Mouse (Mus musculus) mature B cell (primary cell): ENCODE measurements around the gene Shoc2.
"Not testable (repeated sequence)": the region's sequence is repeated elsewhere in the genome, so short reads cannot be mapped to it uniquely, and the experiment has no call there.

Experiments used
- in situ Hi-C: fragments of 300-500 bp; cut with MboI; formaldehyde crosslinking; loops from 2 replicates; pipeline ENCODE4 v1.14.3; 2019

Gene Shoc2

GRCm38 (mm10) chr19:53933050-53933449 lies 11.1 kb upstream of the Shoc2 start:
- in situ Hi-C loops, result no loop called here

- in situ Hi-C loops, result no loop called here
These were observed 10.1 kb upstream of the Shoc2 start for GRCm38 (mm10) chr19:53934046-53934445.

GRCm38 (mm10) chr19:53939467-53939866 lies 4.6 kb upstream of the Shoc2 start:
- in situ Hi-C loops, result no loop called here

- in situ Hi-C loops, result no loop called here
These were observed 3.0 kb upstream of the Shoc2 start for GRCm38 (mm10) chr19:53941139-53941538.

- in situ Hi-C loops, result no loop called here
These were observed 1.8 kb upstream of the Shoc2 start for GRCm38 (mm10) chr19:53942342-53942741.

GRCm38 (mm10) chr19:53944786-53945169 lies 672 bp downstream of the Shoc2 start:
- in situ Hi-C loops, result no loop called here

- in situ Hi-C loops, result no loop called here
These were observed 1.3 kb downstream of the Shoc2 start for GRCm38 (mm10) chr19:53945171-53946042.

- in situ Hi-C loops, result no loop called here
These were observed 13.4 kb downstream of the Shoc2 start for GRCm38 (mm10) chr19:53957513-53957912.

GRCm38 (mm10) chr19:53962511-53962910 lies 18.4 kb downstream of the Shoc2 start:
- in situ Hi-C loops, result no loop called here

GRCm38 (mm10) chr19:53964347-53964746 lies 20.2 kb downstream of the Shoc2 start:
- in situ Hi-C loops, result not testable (repeated sequence)

GRCm38 (mm10) chr19:53964910-53965633 lies 21.0 kb downstream of the Shoc2 start:
- in situ Hi-C loops, result no loop called here

- in situ Hi-C loops, result no loop called here
These were observed 25.1 kb downstream of the Shoc2 start for GRCm38 (mm10) chr19:53969226-53969625.

GRCm38 (mm10) chr19:53971938-53972337 lies 27.8 kb downstream of the Shoc2 start:
- in situ Hi-C loops, result no loop called here

GRCm38 (mm10) chr19:53973656-53974055 lies 29.6 kb downstream of the Shoc2 start:
- in situ Hi-C loops, result no loop called here

- in situ Hi-C loops, result no loop called here
These were observed 37.9 kb downstream of the Shoc2 start for GRCm38 (mm10) chr19:53982041-53982440.

- in situ Hi-C loops, result no loop called here
These were observed 39.2 kb downstream of the Shoc2 start for GRCm38 (mm10) chr19:53983336-53983735.

- in situ Hi-C loops, result no loop called here
These were observed 40.5 kb downstream of the Shoc2 start for GRCm38 (mm10) chr19:53984628-53985027.

- in situ Hi-C loops, result no loop called here
These were observed 46.4 kb downstream of the Shoc2 start for GRCm38 (mm10) chr19:53990538-53990937.

GRCm38 (mm10) chr19:53993860-53994259 lies 49.8 kb downstream of the Shoc2 start:
- in situ Hi-C loops, result no loop called here

- in situ Hi-C loops, result no loop called here
These were observed 50.2 kb downstream of the Shoc2 start for GRCm38 (mm10) chr19:53994276-53994675.

- in situ Hi-C loops, result no loop called here
These were observed 66.9 kb downstream of the Shoc2 start for GRCm38 (mm10) chr19:54010973-54011372.

- in situ Hi-C loops, result no loop called here
These were observed 70.9 kb downstream of the Shoc2 start for GRCm38 (mm10) chr19:54014999-54015398.

- in situ Hi-C loops, result no loop called here
These were observed 71.4 kb downstream of the Shoc2 start for GRCm38 (mm10) chr19:54015503-54015902.
